Mouse (Mus musculus): ENCODE measurements around the gene Adgre5.

The Adgre5 gene

DNA sequence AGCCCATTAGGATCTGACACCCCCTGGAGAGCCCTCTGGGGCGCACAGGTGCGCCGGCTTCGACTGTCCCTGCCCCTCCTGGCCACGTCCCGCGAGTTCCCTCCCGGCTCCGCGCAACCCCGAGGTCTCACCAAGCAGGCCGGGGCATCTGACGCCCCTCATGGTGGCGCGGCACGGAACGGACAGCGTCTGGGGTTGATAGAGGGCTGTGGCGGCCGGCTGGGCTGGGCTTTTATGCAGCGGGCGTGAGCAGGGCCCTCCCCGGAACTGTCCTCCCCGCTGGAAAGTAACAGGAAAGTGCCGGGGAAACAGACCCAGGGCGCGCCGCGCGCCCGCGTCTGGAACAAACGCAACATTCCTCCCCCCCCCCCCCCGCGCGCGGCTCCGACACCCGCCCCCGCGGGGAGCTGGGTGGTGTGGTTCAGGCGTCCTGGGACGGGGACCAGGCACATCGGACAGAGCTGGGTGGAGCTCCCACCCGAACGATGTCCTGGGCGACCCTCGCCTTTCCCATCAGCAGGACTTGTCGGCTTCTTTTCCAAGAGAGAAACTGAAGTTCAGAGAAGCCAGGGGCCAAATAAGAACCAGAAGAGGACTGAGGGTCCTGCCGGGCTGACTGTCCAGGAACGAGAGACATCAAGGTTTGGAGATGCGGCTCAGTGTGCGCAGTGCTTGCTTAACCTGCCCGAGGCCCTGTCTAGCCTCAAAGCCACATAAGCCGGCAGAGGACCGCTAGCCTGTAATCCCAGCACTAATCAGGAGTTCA lies at the start of gene Adgre5:
Adgre5 (minus strand) TSS at position 351 of the 766 bp plus-strand sequence.
- peak; percentile 56 to 65 for DNase-seq (ENCODE audit: low spot score in 2 of 2)

- no peak for DNase-seq (ENCODE audit: low spot score in 2 of 2)
These were observed 48.7 kb upstream of the Adgre5 start for GRCm38 (mm10) chr8:83789826-83790225.

- DNase-seq (ENCODE audit: low spot score in 2 of 2): no peak
These were observed 43.9 kb upstream of the Adgre5 start for GRCm38 (mm10) chr8:83785046-83785445.

DNA sequence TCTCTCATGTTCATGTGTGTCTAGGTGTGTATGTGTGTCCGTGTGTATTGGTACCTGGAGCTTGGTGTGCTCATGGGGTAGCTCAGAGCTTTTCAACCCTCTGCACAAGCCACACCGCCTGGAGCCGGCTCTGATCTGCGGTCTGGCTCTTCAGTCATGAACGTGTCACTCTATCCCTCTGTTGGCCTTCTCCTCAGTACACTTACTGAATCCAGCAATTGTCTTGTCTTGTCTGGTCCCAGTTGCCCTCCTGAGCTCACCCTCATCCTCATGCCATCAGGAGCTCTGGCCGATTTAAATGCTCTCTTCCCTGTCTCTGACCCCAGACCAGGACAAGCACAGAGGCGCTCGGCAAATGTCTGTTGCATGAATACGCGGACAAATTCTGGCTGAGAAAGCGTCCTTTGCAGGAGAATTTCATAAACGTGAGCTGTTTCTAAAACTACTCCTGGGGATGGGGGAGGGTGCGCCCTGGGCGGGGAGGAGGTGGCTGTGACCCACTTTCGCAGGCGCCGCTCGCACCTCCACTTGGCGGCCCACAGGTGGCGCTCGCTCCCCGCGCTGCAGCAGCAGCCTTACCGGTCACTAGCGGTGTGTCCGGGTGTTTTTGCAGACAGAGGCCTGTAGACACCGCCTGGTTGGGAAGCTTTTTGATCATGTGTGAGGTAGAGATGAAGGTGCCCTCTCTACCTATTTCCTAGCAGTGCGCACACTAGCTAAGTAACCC lies 41.9 kb upstream of the Adgre5 start:
- DNase-seq (ENCODE audit: low spot score in 2 of 2): peak; percentile 83 to 92

DNA sequence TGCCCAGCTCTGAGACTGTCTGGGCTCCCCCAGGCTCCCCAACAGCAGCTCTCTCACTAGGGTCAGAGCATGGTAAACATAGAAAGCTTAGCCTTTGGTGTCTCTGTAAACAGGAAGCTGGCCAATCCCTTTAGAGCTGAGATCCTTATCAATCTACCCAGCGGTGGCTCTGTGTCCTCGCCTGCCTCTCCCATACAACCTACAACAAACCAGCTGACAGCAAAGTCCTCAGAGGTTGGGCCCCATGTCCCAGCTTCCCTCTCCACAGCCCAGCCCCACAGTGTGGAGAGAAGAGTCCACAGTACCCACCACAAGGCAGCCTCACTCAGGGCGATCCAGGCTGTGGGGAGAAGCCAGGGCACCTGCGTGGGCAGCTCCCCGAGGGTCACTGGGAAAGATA lies 38.5 kb upstream of the Adgre5 start:
- DNase-seq (ENCODE audit: low spot score in 2 of 2): no peak

GRCm38 (mm10) chr8:83778051-83778450 lies 36.9 kb upstream of the Adgre5 start:
- DNase-seq (ENCODE audit: low spot score in 2 of 2): no peak

DNA sequence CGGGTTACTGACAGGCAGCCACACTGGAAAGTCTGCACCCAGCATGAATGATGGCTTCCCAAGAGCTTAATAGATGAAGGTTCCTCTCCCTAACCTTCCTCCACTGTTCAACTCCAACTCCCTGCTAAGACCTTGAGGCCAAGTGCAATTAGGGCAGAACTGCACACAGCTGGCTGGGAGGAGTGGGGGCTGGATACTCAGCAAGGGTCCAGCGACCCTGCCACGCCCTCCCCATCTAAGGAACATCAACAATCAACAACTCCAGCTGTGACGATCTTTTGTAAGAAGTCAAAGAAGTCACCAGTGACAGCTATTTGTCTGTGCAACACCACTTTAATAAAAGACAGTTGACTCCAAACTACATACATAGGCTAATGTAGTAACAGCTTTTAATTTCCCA lies 35.5 kb upstream of the Adgre5 start:
- no peak for DNase-seq (ENCODE audit: low spot score in 2 of 2)

DNA sequence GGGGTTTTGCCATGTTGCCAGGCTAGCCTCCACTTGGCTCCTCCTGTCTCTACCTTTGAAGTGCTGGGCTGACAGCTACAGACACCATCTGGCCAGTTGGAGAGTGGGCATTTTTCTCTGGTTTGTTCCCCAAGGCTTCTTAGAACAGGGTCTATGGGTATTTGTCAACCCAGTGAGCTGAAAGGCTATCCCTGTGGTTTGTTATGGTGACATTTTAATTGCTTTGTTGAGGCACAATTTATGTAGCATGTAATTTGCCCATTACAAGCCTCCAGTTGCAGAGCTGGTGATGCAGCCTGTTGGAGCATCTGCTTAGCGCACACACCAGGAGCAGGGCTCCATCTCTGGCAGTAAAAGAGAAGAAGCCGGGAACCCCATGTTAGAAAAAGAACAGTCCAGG lies 33.1 kb upstream of the Adgre5 start:
- DNase-seq (ENCODE audit: low spot score in 2 of 2): no peak

- DNase-seq (ENCODE audit: low spot score in 2 of 2): peak; percentile 15 to 34
These were observed 32.3 kb upstream of the Adgre5 start for GRCm38 (mm10) chr8:83773452-83773846.

- peak; percentile 39 to 43 for DNase-seq (ENCODE audit: low spot score in 2 of 2)
These were observed 31.8 kb upstream of the Adgre5 start for GRCm38 (mm10) chr8:83772701-83773451.

DNA sequence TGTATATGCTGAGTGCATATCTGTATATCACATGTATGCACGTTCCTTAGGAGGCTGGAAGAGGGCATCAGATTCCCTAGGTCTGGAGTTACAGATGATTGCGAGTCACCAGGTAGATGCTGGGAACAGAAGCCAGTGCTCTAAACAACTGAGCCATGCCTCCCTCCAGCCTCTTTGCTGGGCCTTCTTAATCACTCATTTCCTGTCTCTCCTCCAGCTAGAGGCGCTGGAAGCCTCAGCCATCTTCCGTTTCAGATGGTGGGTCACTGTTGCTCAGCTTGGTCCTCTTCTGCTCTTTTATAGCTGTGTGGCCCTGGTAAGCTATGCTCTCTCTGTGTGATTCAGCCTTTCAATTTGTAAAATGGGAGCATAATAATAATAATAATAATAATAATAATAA lies 30.7 kb upstream of the Adgre5 start:
- no peak for DNase-seq (ENCODE audit: low spot score in 2 of 2)

- DNase-seq (ENCODE audit: low spot score in 2 of 2): no peak
These were observed 29.5 kb upstream of the Adgre5 start for GRCm38 (mm10) chr8:83770669-83771068.

- no peak for DNase-seq (ENCODE audit: low spot score in 2 of 2)
These were observed 28.6 kb upstream of the Adgre5 start for GRCm38 (mm10) chr8:83769720-83770119.

DNA sequence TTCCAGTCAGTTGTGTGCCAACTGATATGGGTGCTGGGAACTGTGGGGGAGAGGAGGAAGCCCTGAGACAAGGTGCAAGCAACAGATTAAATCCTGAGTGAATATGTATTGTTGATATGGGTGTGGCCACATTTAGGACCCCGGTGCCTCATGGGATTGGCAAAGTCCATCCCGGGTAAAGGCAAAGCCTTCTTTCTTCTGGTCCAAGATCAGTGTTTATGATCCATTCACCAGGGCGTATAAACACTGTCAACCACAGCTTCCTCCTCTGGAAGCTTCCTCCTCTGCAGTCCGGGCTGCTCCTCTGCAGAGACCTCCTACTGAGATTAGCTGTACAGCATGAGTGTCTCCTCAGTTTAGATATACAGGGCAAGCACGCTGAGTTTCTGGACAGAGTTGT lies 27.4 kb upstream of the Adgre5 start:
- no peak for DNase-seq (ENCODE audit: low spot score in 2 of 2)

- DNase-seq (ENCODE audit: low spot score in 2 of 2): no peak
These were observed 26.3 kb upstream of the Adgre5 start for GRCm38 (mm10) chr8:83767442-83767841.

DNA sequence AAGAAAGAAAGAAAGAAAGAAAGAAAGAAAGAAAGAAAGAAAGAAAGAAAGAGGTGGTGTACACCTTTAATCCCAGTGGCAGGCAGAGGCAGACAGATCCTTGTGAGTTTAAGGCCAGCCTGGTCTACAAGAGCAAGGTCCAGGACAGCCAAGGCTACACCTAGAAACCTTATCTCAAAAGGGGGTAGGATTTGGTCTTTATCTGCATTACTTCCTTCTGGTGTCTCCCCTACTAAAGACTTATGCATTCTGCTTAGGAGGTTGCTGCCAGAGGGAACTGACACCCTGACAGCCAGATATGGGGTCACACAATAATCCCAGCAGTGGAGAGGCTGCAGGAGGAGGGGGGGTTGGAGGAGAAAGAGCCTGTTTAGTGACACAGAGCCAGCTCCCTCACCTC lies 24.5 kb upstream of the Adgre5 start:
- DNase-seq (ENCODE audit: low spot score in 2 of 2): no peak

- DNase-seq (ENCODE audit: low spot score in 2 of 2): no peak
These were observed 23.6 kb upstream of the Adgre5 start for GRCm38 (mm10) chr8:83764717-83765116.

- DNase-seq (ENCODE audit: low spot score in 2 of 2): no peak
These were observed 23.0 kb upstream of the Adgre5 start for GRCm38 (mm10) chr8:83764116-83764515.

DNA sequence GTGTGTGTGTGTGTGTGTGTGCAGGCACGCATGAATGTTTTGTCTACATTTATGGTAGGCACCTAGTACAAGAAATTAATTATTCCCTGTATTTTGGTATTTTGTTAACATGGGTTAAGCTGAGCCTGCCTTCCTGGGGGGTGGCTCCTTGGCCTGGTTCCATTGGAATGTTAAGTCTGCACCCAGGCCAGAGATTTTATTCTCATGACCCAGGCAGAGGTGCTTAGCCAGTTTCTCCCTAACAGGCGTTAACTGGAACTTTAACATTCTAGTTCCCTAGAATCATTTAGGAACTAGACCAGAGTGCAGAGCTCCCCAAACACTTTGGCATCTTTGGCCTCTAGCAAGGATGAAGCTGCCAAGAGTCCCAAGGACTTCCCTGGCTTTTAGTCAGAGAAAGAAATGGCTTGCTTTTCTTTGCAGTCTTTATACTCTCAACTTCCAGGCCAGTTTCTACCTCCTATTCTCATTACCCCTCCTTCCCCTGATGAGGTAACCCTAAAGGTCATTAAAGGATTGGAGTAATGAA lies 18.2 kb upstream of the Adgre5 start:
- no peak for DNase-seq (ENCODE audit: low spot score in 2 of 2)

- DNase-seq (ENCODE audit: low spot score in 2 of 2): peak; percentile 36 to 48
These were observed 17.2 kb upstream of the Adgre5 start for GRCm38 (mm10) chr8:83758298-83758697.

- DNase-seq (ENCODE audit: low spot score in 2 of 2): no peak
These were observed 16.0 kb upstream of the Adgre5 start for GRCm38 (mm10) chr8:83757084-83757607.

- peak in 1 of 2 experiments; percentile 44 for DNase-seq (ENCODE audit: low spot score in 2 of 2)
These were observed 15.1 kb upstream of the Adgre5 start for GRCm38 (mm10) chr8:83756273-83756672.
